Mouse (Mus musculus) layer of hippocampus, postnatal 25 days (tissue): Measurements from ENCODE around the gene Barx2. TPM values are rescaled to one million over a fixed set of nuclear protein-coding genes. Genes with fewer than 3 reads are reported as not detected.

ENCODE experiments used
- DNase-seq, 2 experiments: peaks; one replicate each; pipeline ENCODE4 v3.0.0; 2022; ENCODE audit warnings: mixed read lengths in 2 of 2, low spot score in 1 of 2; ENCODE audit errors: extremely low spot score in 1 of 2
- total RNA-seq, 2 experiments: library from RNA; stranded (reverse); gene quantifications; 2 replicates each; pipeline ENCODE4 v1.2.3; 2021

Gene Barx2
- total RNA-seq, 2 experiments from 2014 or later, result 0.73 to 0.84 TPM

DNA sequence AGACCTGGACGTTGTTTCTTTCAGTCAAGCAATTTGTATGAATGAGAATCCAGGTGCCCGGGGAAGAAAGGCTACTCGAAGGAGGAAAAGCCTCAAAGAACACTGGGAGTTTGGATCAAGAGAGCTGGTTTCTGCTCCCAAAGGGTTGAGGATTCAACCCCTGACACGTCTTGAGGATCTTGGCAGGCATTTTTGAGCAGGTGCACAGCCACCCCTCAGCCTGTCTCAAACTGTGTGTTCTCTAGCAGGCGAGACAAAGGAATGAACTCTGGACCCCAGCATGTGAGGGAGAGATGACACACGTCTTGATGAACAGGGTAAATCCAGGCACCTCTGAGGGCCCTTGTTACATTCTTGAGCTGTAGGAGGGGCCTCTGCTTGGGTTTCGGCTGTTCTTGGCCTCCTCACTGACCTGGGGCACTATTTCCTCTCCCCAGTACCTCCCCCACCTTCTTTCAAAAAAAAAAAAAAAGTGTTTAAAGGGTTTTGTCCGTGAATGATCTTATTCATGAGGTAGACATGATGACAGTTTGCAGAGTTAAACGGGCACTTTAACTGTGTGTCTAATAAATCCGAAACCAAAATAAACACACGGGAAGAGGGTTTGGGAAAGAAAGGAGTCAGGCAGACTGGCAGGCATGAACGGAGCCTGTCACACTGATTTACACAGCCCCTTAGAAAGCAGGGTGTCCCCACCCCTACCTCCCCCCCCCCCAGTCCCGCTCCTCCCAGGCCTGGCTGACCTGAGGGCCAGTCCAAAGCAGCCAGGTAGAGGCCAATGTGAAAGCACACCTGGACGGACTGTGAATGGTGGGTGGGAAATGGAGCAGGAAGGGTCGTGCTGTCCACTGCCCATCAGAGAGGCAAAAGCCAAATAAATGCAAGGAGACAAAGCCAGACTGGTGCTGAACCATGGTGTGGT lies 73.9 kb downstream of the Barx2 start:
- no peak for DNase-seq

DNA sequence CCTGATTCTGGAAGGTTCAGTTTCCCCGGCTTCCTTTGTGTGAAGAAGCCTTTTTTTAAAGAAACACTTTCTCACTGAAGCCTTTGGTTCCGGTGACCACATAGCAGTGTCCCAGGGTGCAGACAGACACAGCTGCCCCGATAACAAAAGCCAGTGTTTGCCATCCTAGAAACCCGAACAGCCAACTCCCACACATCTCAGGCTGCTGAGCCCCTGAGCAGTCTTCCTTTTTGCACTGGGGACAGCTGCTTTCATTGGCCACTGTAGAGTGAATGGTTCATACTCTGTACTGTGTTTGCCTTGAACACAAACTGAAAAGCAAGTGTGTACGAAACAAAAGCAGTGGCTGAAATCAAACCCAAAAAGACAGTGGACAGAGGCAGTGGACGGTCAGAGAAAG lies 75.2 kb downstream of the Barx2 start:
- DNase-seq, result no peak

GRCm38 (mm10) chr9:31808753-31809152 lies 104.5 kb downstream of the Barx2 start:
- DNase-seq, result no peak

GRCm38 (mm10) chr9:31802641-31803040 lies 110.6 kb downstream of the Barx2 start:
- DNase-seq, result no peak

Other genes starting within 250 kb of the Barx2 start
- gene Arhgap32, start 202.7 kb upstream of the Barx2 start, total RNA-seq, result 100 to 1,000 TPM; 211 to 220 TPM